Mouse (Mus musculus) embryo, embryonic 9.5 days (tissue): ENCODE measurements around the gene Myh7.
"Not testable (repeated sequence)": the region's sequence is repeated elsewhere in the genome, so short reads cannot be mapped to it uniquely, and the experiment has no call there.

ENCODE experiments used
- DNase-seq: peaks from one replicate; pipeline ENCODE4 v3.0.0-alpha.2; 2017; ENCODE audit errors: extremely low spot score

The Myh7 gene

DNA sequence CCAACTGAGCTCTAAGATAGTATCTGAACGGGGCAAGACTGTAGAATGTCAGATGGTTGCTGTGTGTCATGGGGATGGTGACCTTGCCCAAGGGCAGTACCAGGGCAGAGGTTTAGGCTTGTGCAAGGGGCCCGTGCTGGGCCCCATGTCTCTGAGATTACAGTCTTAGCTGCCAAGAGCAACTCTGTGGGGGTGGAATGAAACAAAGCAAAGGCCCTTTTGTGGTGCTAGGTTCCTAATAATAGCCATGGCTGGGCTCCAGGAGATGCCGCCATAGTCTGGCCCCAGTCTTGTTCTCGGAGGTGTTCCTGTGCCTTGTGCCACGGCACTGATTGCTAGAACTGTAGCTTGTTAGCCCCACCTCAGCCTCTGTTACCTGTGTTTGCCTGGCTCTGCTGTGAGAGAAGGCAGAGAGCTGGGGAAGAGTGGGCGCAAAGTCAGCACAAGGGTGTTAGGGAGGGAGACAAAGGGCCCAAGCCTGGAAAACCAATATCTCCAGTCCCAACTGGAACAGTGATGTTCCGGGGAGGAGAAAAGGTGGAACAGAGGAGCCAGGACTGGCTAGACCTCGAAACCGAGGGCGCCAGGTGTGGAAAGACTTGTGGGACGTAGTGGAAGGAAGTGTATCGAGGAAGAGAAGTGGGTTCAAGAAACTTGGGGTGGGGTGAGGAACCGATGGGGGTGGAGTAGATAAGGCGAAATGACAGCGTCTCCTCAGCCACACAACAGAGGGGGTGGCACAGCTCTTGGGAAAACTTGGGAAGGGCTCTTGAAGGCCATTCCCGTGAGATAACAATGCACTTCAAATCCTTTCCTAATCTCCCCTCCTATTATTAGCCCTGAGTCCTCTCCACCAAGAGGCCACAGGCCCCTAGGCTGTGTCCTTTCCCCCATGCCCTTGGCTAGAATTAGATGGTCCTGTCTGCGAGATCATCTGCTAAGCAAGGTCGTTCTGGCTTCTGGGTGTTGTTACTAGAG lies 9.7 kb upstream of the Myh7 start:
- no peak for DNase-seq

DNA sequence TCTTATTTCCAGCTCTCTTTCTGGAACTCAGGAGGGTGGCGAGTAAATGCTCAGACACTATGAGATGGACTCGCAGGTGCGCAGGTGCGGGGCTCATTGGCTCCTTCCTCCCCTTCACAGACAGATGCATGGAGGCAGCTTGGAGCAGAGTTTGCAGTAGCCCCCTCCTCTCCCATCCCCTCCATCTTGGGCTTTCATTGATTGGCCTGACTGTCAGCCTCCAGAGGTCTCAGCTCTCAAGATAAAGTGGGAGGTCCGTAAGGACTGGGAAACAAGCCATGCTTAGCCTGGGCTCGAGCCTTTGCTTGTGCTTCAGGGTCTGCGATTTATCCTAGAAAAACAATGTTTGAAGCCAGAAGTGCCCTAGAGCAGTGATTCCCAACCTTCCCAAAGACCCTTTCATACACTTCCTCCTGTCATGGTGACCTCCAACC lies 8.3 kb upstream of the Myh7 start:
- no peak for DNase-seq

DNA sequence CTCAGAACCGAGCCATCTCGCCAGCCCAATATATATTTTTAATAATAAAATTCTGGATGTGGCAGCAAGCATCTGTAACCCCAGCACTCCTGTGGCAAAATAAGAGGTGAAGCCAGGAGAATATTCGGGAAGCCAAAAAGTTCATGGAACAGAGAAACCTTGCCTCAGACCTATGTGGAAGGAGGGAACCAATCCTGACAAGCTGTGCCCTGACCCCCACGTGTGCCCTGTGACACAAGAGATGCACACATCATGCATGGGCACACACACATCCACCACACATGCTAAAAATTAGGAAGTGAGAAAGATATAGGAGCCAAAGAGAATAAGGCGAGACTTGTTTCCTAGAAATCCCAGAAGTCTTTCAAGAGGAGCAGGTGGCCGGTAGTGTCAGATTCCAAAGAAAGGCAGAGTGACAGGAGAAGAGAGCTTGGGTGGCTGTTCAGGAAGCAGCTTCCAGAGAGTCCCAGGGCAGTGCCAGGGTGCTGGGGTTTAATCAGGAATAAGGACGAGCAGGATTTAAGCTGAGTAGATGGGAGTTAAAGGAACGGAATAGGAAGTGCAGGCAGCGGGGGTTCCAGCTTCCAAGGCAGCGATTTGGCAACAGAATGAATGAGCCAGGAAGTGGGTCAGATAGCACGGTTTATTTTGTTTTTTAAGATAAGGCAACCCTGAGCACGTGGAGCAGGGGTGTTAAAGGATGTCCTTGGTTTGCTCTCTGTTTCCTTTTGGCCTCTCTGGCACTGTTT lies 7.7 kb upstream of the Myh7 start:
- no peak for DNase-seq

DNA sequence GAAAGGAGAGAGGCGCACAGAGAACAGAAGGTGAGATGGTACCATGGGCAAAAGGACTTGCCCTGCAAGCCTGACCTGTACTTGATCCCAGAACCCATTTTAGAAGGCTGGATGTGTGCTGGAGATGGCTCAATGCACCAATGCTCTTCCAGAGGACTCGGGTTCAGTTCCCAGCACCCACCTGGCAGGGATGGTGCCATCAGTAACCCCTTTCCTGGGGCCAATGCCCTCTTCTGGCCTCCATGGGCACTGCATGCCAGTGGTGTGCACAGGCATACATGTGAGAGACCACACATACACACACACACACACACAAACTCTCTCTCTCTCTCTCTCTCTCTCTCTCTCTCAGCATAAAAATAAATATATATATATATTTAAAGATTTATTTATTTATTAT lies 7.0 kb upstream of the Myh7 start:
- no peak for DNase-seq

DNA sequence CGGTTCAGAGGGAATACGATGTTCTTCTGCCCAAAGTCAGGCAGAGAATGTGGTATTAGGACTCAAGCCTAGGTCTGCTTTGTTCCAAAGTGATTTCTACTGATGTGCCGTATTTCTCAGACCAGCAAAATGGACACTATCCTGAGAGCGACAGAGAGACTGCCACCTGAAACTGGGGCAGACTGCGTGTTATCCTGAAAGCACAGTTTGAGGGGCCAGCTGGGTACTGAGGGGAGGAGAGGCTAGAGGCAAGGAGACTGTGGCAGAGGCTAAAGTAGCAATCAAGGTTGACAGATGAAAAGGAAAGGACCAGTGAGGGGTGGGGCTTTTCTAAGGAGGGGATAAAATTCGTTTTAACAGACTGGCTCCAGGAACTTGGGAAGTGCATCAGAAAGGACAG lies 6.4 kb upstream of the Myh7 start:
- DNase-seq, result no peak

DNA sequence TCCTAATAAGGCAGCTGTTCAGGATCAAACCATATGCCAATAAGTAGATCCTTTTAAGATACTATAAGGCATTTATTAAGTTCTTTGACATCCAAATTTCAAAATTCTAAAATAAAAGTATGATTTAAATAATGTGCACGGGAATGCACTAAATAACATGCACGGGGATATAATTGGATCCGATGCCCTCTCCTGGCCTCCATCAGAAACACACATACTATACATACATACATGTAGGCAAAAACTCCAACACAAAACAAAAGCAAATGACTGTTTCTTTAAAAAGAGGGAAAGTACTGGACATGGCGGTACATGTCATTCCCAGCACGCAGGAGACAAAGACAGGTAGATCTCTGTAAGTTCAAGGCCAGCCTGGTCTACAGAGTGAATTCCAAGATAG lies 5.4 kb upstream of the Myh7 start:
- DNase-seq, result not testable (repeated sequence)

DNA sequence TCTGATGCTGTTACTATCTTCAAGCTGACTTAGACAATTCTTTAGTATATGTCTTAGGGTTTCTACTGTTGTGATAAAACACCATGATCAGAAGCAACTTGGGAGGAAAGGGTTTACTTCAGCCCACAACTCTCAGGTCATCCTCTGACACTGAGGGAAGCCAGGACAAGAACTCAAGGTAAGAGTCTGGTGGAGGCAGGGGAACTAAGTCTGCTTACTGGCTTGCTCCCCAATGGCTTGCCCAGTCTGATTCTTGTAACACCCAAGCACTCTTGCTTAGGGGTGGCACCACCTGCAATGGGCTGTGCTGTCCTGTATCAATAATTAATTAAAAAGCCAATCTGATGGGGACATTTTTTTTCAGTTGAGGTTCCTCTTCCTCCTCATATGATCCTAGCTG lies 4.3 kb upstream of the Myh7 start:
- no peak for DNase-seq

DNA sequence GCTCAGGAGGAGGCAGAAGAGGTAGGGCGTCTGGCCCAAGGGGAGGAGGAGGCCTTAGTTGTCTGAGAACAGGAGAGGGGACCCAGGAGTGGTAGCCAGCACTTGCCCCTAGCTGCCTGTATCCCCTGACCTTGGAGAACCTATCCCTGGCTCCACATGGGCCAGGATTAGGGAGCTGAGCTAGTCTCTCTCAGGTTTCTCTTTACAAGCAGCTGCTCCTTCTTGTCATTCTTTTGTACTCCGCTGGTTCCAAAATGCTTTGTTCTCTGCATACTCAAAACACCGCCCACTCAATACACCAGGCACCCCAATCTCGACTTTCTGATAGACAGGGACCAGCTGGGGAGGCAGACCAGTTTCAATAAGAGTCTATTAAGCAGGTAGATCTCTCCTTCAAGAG lies 2.9 kb upstream of the Myh7 start:
- DNase-seq, result peak; percentile 34

DNA sequence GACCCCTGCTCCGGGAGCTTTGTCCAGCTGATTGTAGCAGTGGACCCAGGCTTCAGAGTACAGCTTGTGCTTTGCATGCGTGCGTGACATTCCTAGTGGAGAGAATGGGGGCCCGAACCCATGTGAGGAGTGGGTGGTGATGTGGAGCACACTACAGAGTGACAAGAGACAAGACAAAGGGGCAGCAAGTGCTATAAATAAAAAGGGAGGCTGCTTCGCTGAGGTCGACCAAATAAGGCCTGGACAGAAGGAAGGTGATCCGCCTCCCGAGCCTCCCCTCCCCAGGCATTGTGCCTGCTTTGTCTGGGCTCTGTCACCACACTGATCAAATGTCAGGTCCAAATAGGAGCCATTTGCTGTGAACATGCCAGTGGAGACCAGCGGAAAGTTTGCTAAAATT lies 2.4 kb upstream of the Myh7 start:
- no peak for DNase-seq

DNA sequence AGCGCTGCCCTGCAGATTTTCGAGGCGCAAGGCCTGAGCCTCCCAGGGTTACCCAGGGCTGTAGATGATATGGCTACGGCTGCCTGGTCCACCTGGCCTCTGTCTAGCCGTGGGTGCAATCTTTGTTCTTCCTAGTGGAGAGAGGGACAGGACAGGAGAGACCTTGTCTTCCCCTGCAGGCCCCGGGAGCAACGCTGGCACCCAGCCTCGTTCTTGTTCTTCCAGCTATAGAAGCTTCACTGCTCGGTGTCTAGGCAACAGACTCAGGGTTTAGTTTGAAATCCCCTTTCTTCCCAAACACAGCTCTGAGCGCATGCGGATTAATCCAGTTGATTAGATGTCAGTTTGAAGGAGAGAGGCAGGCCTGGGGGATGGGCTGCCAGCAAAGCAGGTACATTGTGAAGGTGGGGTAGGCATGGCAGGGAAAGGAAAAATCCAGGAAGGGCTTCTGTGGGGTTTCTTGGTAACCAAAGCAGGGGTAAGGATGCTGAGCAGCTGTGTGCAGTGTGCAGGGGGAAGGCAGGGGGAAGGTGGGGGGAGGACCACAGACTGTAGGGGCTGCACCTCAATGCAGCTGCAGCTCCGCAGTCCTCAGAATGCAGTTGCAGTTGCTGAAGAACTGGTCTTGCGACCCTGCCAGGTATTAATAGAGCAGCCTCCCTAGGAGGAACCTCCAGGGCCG lies 1.2 kb upstream of the Myh7 start:
- peak; percentile 43 for DNase-seq

DNA sequence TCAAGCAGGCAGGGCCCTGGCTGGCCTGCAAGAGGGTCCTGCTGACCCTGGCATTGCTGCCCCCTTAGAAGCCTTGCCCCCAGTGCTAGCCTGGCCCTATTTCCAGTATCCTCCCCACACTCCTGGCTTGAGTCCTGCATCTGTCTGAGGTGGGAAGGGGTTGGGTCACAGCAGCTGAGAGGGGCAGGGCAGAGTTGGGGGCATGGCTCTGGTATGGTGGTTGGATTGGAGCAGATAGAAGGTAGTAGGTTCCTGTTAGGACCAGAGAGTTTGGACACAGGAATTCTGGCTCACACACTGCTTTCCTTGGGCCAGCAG lies 402 bp upstream of the Myh7 start:
- DNase-seq, result peak; percentile 12

DNA sequence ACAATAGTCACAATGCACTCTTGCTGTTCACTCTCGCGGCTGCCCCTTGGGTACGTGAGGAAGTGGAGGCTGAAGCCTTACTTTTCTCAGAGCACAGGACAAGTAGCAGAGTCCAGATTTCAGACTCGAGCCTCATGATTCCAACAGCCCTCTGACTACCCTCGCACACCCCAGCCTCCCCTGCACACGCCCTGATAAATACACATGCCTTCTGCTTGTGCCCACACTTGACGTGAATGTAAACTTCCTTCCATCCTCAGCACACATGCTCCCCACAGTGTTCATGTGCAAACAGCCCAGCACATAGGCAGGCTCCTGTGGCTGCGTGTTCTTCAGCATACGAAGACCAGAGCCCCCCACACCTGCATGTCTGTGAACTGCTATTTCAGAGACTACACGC lies 790 bp downstream of the Myh7 start:
- no peak for DNase-seq

DNA sequence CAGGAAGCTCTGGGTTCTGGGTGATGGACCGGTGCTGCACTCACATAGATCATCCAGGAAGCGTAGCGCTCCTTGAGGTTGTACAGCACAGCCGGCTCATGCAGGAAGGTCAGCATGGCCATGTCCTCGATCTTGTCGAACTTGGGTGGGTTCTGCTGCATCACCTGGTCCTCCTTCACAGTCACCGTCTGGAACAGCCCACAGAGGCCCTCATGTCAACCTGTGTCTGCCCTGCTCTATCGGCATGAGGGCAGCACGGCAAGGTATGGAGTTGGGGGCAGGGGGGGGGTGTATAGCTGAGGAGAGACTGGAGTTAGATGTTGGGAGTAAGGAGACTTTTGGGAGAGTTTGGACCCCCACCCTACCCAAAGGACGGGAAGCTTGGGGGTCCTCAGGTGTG lies 2.2 kb downstream of the Myh7 start:
- DNase-seq, result no peak

DNA sequence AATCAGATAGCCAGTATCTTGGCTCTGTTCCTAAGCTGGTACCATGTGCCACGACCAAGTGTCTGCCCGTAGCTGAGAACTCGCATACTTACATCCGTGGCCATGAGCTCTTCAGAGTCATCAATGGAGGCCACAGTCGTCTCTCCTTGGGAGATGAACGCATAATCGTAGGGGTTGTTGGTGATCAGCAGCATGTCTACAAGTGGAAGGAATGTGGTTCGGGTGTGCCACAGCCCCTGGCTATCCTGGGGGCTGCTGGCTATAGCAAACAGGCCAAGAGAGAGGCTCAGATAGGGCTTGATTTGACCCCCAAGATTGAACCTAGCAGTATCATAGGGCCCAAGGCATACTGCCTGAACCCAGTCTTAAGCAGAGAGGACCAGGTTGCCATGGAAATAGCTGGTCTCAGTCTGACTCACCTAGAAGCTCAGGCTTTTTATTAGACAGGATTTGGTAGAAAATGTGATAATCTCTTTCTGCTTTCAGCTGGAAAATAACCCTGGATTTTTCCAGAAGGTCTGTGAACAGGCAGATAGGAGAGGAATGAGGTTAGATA lies 4.5 kb downstream of the Myh7 start:
- no peak for DNase-seq

DNA sequence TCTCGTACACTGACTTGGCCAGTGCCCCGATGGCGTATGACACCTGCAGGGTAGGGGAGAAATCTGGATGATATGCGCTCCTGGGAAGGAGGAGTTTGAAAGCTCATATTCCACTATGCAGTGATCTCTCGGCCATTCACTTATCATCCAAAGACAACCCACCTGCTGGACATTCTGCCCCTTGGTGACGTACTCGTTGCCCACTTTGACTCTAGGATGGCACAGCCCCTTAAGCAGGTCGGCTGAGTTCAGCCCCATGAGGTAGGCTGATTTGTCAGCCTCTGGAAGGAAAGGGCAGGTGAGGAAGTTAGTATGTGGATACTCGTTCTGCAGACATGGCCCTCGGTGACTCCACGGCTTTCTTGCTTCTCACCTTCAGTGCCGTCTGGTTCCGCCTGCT lies 5.5 kb downstream of the Myh7 start:
- DNase-seq, result no peak

DNA sequence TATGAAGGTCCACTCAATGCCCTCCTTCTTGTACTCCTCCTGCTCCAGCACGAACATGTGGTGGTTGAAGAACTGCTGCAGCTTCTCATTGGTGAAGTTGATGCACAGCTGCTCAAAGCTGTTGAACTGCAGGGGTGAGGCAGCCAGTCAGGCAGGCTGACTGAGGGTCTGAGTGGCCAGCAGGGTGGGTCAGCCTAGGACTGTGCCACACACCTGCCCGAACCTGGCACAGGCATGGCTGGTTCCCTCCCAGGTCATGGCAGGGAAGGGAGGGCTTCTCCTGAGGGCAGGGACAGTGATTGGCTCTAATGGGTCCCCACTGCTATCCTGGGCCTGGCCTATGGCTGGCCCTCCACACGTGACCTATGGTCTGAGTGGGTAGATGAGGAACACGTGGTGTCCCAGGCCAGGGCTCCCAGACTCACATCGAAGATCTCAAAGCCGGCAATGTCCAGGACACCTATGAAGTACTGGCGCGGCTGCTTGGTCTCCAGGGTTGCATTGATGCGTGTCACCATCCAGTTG lies 6.0 kb downstream of the Myh7 start:
- DNase-seq, result not testable (repeated sequence)

DNA sequence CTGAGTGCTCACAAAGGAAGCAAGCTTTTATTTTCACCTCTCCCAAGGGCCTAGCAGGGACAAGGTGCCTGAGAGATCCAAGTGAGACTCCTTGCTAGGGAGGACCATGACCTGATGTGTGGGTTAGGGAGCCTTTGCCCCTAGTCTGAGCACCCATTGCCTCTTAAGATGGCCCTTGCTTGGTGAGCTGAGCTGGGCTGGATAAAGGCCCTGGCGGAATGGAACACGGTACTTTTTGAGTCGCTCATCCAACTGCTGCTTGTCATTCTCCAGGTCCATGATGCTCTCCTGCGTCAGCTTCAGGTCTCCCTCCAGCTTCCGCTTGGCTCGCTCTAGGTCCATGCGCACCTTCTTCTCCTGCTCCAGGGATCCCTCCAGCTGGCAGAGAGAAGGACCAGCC lies 12.5 kb downstream of the Myh7 start:
- no peak for DNase-seq

DNA sequence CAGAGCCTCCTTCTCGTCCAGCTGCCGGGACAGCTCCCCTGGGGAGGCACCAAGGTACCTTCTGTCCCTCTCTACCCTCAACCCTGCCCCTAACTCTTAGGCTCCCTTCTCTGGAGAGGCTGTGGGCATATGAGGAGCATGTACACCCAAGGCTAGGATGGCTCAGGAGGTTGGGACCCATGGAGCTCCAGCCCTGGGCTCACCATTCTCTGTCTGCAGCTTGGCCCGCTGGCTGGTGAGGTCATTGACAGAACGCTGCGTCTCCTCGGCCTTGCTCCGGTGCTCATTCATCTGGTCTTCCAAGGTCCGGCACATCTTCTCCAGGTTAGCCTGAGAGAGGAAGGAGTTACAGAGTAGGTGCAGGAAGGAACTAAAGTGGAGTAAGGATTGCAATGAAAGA lies 15.8 kb downstream of the Myh7 start:
- no peak for DNase-seq

DNA sequence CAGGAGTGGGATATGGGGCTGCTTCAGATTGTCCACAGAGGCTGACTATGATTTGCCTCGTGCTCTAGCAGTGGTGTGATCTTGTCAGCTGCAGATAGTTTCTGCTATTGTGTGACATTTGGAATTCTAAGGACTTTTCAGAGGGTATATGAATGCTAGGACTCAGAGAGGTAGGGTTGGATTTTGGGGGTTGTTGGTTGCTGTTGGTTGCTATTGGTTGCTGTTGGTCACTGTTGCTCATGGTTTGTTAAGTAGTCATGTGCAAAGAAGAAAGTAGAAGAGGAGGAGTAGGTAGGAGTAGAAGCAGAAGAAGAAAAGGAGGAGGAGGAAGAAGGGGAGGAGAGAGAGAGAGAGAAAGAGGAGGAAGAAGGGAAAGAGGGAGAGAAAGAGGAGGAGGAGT lies 17.8 kb downstream of the Myh7 start, which contains the start of gene Gm17428:
Gene Gm17428 (plus strand): TSS at position 301 of the 400 bp plus-strand sequence.
- no peak for DNase-seq

DNA sequence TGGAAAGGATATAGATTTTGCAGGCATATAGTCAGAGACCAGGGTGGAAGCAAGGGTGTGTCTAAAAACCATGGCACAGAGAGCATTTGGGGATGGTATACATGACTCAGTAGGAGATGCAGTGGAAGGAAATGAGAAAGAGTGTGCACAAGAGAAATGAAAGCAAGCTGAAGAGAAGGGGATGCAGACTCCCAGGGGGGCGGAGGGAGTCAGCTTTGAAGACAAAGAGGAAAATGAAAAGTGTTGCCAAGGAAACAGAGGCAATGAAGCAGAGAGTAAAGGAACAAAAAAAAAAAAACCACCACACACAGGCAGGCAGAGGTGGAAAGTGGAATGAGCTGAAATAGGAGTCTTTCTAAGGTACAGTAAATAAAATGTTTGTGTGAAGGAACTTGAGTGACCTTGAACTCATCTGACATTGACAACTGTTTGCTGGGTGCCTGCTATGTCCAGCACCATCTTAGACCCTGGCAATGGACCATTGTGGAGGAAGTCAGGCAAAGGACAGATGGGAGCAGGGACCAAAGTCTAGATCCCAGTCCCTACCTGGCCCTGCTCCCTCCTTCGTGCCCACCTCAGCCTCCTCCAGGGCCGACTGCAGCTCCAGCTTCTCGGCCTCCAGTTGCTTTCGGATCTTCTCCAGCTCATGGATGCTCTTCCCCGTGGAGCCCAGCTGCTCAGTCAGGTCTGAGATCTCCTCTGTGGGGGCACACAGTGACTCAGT lies 20.2 kb downstream of the Myh7 start:
- no peak for DNase-seq

DNA sequence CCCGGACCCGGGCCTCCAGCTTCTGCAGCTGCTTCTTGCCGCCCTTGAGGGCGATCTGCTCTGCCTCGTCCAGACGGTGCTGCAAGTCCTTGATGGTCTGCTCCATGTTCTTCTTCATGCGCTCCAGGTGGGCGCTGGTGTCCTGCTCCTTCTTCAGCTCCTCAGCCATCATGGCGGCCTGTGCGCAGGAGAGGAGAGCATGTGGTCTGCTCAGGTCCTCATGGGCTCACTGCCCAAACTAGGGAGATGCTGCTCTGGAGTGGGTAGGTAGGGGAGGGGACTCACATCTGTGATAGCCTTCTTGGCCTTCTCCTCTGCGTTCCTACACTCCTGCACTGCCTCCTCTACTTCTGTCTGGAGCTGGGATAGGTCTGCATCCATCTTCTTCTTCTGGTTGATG lies 21.6 kb downstream of the Myh7 start:
- not testable (repeated sequence) for DNase-seq
